Mouse (Mus musculus) 3T3-L1 (cell line): ENCODE data around the gene Gm16405.
"Not testable (repeated sequence)": the region's sequence is repeated elsewhere in the genome, so short reads cannot be mapped to it uniquely, and the experiment has no call there.

Experiments used
- DNase-seq: peaks from one replicate; pipeline ENCODE4 v3.0.0-alpha.2; 2015; ENCODE audit warnings: low read depth, low spot score

Gm16405 gene

DNA sequence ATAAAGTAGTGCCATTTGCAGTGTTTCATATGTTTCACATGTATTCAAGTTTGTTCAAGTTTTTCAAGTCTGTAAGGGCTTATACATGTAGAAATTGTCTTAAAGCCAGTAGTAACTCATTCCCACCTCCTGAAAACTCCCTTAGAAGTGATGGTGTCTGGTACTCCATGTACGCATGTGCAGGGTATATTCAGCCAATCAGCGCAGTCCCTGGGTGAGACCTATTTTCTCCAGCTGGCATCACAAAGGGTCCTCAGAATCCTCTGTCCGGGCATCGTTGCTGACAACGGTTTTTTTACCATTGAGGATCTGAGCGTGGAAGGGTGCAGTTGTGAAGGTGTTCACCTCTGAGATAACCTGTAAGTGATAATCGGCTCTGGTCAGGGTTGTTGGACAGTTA lies at the start of gene Gm16405:
Gm16405 (plus strand) TSS at position 301 of the 400 bp plus-strand sequence.
- not testable (repeated sequence) for DNase-seq
